Mouse (Mus musculus) layer of hippocampus, adult 2 months (tissue): ENCODE measurements around the gene Ddn. TPM values are rescaled to one million over a fixed set of nuclear protein-coding genes. Genes with fewer than 3 reads are reported as not detected.
A peak's percentile ranks its signal among the peaks of the same experiment; 100 is the strongest.

ENCODE experiments used
- DNase-seq, 2 experiments: peaks; one replicate each; pipeline ENCODE4 v3.0.0; 2022; ENCODE audit warnings: low spot score in 2 of 2
- H3K27ac ChIP-seq: fragments of 200-600 bp; 2 replicates; pipeline ENCODE4 v1.8.1; 2022
- H3K4me3 ChIP-seq: fragments of 200-600 bp; 2 replicates; pipeline ENCODE4 v1.8.1; 2022; ENCODE audit warnings: mild to moderate bottlenecking
- CTCF ChIP-seq: fragments of 200-600 bp; conservative IDR thresholded peaks from 2 replicates; pipeline ENCODE4 v1.8.1; 2022; ENCODE audit warnings: antibody characterized with exemption, mild to moderate bottlenecking, moderate library complexity
- total RNA-seq, 2 experiments: library from RNA; stranded (reverse); gene quantifications; 2 replicates each; pipeline ENCODE4 v1.2.3; 2021

Ddn gene
- total RNA-seq, 2 experiments from 2014 or later, result 1,636 to 1,683 TPM

DNA sequence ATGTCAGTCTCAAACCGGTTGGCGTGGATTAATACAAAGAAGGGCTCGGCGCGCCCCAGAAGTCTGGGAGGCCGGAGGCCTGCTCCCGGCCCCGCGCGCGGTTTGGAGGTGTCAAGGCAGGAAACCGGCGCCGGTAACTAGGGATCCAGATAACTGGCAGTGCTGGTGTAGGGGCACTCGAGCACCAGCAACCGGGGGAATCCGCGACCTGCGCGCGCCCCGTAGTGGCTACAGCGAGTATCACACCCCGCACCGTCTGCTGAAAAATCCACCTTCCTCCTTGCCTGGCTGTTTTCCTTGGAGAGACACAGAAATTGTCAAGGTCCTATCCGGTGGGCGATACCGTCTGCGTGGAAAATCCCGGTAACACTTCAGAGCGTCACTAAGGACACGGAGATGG, 5.2 kb downstream of the Ddn start:
- peak overlapping the region; percentile 72 for H3K4me3 ChIP-seq
- peak; percentile 89 to 95 for DNase-seq
- peak overlapping the region; percentile 97 for H3K27ac ChIP-seq
- peak; percentile 97 for TF ChIP-seq CTCF

DNA sequence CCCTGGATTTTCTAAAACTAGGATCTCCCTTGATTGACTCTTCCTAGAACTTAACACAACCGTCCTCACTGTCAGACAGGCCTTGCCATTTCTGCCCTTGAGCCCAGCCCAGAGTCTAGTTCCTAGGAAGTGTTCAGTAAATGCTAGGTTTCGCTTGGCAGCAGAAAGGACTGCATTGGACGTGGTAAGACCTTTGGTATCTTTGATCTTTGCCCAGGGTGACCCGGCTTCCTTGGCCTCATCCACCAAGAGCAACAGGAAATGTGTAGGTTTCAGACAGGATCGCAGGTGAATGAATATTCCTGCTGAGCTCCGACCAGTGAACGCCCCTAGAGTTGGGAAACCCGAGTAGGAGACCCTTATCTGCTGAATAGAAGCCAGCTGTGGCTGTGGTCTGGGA, 6.4 kb downstream of the Ddn start:
- TF ChIP-seq CTCF, result no peak
- no peak overlapping the region for H3K27ac ChIP-seq
- H3K4me3 ChIP-seq, result no peak overlapping the region
- no peak for DNase-seq

DNA sequence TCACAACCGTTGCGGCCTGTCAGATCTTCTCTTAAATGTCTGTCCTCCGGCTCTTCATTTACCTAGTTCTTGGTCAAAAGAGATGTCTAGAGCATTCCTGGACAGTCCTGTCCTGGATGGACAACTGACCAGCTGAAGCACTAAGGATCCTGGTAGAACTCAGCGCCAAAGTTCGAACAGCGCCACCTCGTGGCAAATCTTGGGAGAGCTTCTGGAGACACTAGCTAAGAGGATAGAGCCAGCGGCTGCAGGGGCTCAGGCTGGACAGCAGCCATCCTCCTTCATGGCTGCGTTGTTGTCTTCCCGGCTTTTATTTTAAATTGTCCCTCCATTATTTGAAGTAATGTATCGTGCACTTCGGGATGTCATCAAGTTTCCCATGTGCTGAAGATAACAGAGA, 9.9 kb downstream of the Ddn start:
- Histone ChIP-seq H3K27ac (no peak overlapping the region), H3K4me3 (no peak overlapping the region)
- DNase-seq, result peak in 1 of 2 experiments; percentile 79
- peak; percentile 96 for TF ChIP-seq CTCF

DNA sequence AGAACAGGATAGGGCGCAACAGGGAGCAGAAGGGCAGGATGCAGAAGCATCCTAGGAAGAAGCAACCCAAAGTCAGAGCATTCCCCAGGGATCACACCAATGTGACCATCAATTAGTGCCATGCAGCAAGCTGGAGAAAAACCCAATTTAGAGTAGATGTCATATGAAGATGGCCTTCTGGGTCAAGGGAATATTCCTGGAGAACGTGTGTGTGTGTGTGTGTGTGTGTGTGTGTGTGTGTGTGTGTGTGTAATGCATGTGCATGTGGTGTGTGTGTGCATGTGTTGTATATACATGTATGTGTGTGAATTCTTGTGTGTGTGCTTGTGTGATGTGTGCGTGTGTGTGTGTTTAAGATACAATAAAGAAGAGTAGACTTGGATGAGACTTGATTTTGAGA, 10.4 kb downstream of the Ddn start:
- no peak overlapping the region for H3K27ac ChIP-seq
- TF ChIP-seq CTCF, result no peak
- H3K4me3 ChIP-seq, result no peak overlapping the region
- DNase-seq, result no peak

DNA sequence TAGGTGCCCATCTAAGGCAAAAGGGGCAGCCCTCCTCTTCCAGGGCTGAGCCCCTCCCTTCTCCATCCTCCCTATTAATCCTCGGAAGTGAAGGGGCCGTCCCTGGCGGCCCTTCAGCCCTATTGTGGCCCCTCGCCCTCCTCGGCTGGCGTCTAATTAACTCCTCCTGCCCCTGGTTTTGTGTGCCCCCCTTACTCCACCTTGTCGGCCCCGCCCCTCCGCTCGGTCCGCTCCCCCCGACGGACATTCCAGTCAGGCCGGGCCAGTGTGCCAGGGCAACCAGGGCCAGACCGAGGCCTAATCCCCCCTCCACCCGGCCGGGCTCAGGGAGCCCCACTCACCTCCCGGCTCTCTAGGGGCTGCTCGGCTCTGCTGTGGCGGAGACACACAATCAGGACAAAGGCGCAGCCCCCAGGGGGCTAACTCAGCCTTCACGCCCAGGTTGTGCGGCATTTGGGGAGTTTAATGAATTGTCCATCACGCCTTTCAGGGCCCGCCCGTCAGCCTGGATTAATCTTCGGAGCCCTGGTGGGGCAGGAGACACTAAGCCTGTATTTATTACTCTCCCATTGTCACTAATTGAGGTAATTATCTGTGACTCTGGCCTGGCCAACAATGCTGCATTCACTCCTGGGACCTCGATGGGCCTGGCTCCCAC, 11.3 kb downstream of the Ddn start:
- H3K4me3 ChIP-seq, result no peak overlapping the region
- DNase-seq, result no peak
- no peak for TF ChIP-seq CTCF
- no peak overlapping the region for H3K27ac ChIP-seq

DNA sequence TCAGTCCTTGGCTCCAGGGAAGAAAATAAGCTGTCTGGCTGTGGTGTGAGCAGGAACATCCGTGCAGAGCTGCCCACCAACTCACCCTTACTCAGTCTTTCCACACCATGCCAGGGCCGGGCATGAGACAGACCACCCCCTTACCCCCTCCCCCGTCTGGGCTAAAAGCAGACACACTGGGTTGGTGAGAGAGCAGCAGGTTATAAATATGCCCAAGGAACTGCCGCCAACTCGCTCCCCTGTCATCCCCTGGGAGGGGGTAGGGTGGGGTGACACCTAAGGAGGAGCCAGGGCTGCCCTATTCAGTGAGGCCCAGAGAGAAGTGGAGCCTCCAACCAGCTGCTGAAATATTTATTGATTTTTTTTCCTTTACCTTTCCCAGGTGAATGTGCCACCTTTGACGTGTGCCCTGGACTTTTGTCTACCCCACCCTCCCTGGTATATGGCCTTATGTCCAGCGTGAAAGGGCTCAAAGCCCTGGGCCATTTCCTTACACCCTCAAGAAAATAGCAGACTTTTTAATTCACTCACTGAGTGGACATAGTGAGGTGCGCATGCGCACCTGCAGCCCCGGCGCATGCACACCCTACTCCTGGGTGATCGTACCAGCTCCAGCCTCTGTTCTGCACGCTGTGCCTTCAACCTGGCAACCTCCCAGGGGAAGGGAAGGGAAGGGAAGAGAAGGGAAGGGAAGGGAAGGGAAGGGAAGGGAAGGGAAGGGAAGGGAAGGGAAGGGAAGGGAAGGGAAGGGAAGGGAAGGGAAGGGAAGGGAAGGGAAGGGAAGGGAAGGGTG, 12.3 kb downstream of the Ddn start:
- TF ChIP-seq CTCF, result no peak

DNA sequence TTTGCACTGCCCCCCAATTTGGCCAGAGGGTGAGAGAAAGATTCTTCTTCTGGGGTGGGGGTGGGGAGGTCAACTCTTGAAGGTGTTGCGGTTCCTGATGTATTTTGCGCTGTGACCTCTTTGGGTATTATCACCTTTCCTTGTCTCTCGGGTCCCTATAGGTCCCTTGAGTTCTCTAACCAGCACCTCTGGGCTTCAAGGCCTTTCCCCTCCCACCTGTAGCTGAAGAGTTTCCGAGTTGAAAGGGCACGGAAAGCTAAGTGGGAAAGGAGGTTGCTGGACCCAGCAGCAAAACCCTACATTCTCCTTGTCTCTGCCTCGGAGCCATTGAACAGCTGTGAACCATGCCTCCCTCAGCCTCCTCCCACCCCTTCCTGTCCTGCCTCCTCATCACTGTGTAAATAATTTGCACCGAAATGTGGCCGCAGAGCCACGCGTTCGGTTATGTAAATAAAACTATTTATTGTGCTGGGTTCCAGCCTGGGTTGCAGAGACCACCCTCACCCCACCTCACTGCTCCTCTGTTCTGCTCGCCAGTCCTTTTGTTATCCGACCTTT, 16.1 kb downstream of the Ddn start:
- Histone ChIP-seq H3K27ac (no peak overlapping the region), H3K4me3 (no peak overlapping the region)
- no peak for DNase-seq
- TF ChIP-seq CTCF, result no peak

More for the DNA sequence above, 12.3 kb downstream of the Ddn start:
- no peak overlapping the region for H3K4me3 ChIP-seq
- DNase-seq, result no peak
- H3K27ac ChIP-seq, result no peak overlapping the region

DNA sequence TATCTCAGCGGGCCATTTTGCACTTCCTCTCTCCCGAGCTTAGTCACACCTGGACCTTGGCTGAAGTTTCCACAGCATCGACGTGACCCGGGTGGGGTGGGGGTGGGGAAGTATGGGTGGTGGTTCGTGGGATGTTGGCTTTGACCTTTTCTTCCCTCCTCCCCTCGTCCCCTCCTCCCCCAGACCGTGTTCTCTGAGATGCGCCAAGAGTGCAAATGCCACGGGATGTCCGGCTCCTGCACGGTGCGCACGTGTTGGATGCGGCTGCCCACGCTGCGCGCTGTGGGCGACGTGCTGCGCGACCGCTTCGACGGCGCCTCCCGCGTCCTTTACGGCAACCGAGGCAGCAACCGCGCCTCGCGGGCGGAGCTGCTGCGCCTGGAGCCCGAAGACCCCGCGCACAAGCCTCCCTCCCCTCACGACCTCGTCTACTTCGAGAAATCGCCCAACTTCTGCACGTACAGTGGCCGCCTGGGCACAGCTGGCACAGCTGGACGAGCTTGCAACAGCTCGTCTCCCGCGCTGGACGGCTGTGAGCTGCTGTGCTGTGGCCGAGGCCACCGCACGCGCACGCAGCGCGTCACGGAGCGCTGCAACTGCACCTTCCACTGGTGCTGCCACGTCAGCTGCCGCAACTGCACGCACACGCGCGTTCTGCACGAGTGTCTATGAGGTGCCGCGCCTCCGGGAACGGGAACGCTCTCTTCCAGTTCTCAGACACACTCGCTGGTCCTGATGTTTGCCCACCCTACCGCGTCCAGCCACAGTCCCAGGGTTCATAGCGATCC, 16.9 kb downstream of the Ddn start:
- Histone ChIP-seq H3K4me3 (peak overlapping the region; percentile 44), H3K27ac (no peak overlapping the region)
- DNase-seq, result no peak
- TF ChIP-seq CTCF, result no peak

DNA sequence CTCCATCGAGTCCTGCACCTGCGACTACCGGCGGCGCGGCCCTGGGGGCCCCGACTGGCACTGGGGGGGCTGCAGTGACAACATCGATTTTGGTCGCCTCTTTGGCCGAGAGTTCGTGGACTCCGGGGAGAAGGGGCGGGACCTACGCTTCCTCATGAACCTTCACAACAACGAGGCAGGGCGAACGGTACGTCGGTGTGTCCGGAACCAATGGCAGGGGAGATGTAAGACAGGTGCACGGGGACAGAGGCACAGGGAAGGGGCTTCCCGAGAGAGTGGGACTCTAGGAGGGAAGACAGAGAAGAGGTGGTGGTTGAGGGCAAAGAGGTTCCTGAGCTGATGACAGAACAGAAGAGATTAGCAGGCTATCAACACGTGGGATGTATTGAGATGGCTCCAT, 17.5 kb downstream of the Ddn start:
- DNase-seq, result no peak
- H3K4me3 ChIP-seq, result no peak overlapping the region
- TF ChIP-seq CTCF, result no peak
- no peak overlapping the region for H3K27ac ChIP-seq

DNA sequence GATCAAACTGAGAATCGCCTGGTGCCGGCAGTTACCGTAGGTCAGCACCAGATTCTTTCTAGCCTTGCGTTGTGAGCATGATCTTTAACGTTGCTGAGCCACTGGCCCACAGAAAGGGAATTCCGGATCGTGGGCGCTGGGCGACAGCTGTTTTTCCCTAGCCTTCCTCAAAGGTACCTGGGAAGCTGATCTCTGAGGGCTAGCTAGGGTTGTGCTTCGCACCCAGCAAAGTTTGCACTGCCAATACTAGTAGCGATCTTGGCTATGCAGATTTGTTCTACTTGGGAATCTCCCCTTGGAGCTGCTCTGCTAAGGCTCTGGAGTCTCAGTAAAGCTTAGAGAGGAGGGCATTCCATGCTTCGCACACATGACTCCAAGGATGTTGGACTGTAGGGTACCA, 18.1 kb downstream of the Ddn start:
- Histone ChIP-seq H3K27ac (no peak overlapping the region), H3K4me3 (no peak overlapping the region)
- no peak for TF ChIP-seq CTCF
- no peak for DNase-seq

DNA sequence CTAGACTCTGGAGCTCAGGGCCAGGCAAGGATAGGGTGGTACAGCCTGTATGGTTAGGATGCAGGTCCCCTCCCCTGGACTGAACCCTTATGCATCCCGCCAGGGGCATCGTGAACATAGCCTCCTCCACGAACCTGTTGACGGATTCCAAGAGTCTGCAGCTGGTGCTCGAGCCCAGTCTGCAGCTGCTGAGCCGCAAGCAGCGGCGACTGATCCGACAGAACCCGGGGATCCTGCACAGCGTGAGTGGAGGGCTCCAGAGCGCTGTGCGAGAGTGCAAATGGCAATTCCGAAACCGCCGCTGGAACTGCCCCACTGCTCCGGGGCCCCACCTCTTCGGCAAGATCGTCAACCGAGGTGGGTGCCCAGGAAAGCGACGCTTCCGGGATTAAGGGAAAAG, 18.5 kb downstream of the Ddn start:
- H3K27ac ChIP-seq, result no peak overlapping the region
- no peak overlapping the region for H3K4me3 ChIP-seq
- TF ChIP-seq CTCF, result no peak
- no peak for DNase-seq

DNA sequence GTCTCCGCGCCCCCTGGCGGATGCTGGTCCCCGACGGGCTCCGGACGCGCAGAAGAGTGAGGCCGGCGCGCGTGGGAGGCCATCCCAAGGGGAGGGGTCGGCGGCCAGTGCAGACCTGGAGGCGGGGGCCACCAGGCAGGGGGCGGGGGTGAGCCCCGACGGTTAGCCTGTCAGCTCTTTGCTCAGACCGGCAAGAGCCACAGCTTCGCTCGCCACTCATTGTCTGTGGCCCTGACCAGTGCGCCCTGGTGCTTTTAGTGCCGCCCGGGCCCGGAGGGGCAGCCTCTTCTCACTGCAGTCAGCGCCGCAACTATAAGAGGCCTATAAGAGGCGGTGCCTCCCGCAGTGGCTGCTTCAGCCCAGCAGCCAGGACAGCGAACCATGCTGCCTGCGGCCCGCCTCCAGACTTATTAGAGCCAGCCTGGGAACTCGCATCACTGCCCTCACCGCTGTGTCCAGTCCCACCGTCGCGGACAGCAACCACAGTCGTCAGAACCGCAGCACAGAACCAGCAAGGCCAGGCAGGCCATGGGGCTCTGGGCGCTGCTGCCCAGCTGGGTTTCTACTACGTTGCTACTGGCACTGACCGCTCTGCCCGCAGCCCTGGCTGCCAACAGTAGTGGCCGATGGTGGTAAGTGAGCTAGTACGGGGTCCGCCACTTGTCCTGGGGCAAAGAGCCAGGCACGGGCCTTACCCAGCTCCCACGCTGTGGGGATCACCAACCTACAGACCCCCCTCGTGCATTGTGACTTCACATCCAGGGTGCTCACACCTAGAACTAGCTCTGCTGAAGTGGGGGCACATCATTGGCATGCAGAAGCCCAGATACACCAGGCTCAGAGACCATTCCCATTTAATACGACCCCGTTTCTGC, 19.4 kb downstream of the Ddn start, which contains the start of gene Wnt1:
TSS of gene Wnt1 (plus strand) at position 197 of the 875 bp plus-strand sequence.
- peak; percentile 76 for TF ChIP-seq CTCF
- Histone ChIP-seq H3K4me3 (no peak within 1 kb of the TSS), H3K27ac (no peak within 1 kb of the TSS)
- no peak for DNase-seq
